Mouse (Mus musculus): ENCODE results near the gene Ppp1r1b.

GRCm38 (mm10) chr11:98388282-98388681, 40.1 kb downstream of the Ppp1r1b start:
- TF ChIP-seq CTCF (IDR thresholded peaks at IDR 0.05; ENCODE audit: low read depth) (no peak), EP300 (optimal IDR thresholded peaks at IDR 0.05) (no peak)
